Mouse (Mus musculus) brain, embryonic 14.5 days (tissue): ENCODE measurements around the gene Clk2.

ENCODE experiments used
- CTCF ChIP-seq: fragments of 200-500 bp; IDR thresholded peaks from 2 replicates; pipeline ENCODE4 v1.5.1; 2012; ENCODE audit warnings: inconsistent platforms, mild to moderate bottlenecking, moderate library complexity, borderline replicate concordance; ENCODE audit not compliant: insufficient read depth, insufficient read length; ENCODE audit errors: extremely low read depth
- POLR2A ChIP-seq: fragments of 200-500 bp; IDR thresholded peaks from 2 replicates; pipeline ENCODE4 v1.6.1; 2012; ENCODE audit warnings: mild to moderate bottlenecking, inconsistent platforms, borderline replicate concordance; ENCODE audit not compliant: poor library complexity, insufficient read depth, insufficient read length, severe bottlenecking; ENCODE audit errors: extremely low read depth

- no peak for TF ChIP-seq POLR2A
- peak; percentile 23; the same call in 1 of the 2 replicates for TF ChIP-seq CTCF
These were observed 28.2 kb upstream of the Clk2 start for GRCm38 (mm10) chr3:89136365-89136764.
